Mouse (Mus musculus) kidney, embryonic 16.5 days (tissue): ENCODE measurements at regions not wholly inside any gene's neighbourhood (a gene's known extent, or its start where the extent isn't known, plus 50 kb on each side); places are given as distances from the start of the nearest gene placed in this dataset.

Source experiments
- ATAC-seq: fragments of 200-750 bp; cut with Nextera tagmentation; 2 replicates; pipeline ENCODE4 v1.8.0; 2017; ENCODE audit warnings: moderate TSS enrichment; ENCODE audit not compliant: low FRiP score, low TSS enrichment
- H3K27ac ChIP-seq: fragments of 300-500 bp; sonication (generic); 2 replicates; pipeline ENCODE4 v1.5.1; 2014; ENCODE audit warnings: low read length
- H3K27me3 ChIP-seq: fragments of 300-500 bp; sonication (generic); 2 replicates; pipeline ENCODE4 v1.6.1; 2014; ENCODE audit warnings: low read length, control low read depth, mixed read lengths; ENCODE audit not compliant: insufficient read depth
- H3K36me3 ChIP-seq: fragments of 300-500 bp; sonication (generic); 2 replicates; pipeline ENCODE4 v1.6.1; 2014; ENCODE audit warnings: low read length, control low read depth, mixed read lengths; ENCODE audit not compliant: insufficient read depth
- H3K4me1 ChIP-seq: fragments of 300-500 bp; sonication (generic); 2 replicates; pipeline ENCODE4 v1.6.1; 2014; ENCODE audit warnings: low read length, control low read depth, mixed read lengths; ENCODE audit not compliant: insufficient read depth
- H3K4me2 ChIP-seq: fragments of 300-500 bp; sonication (generic); replicated peaks from 2 replicates; pipeline ENCODE4 v1.6.1; 2014; ENCODE audit warnings: low read depth, low read length
- H3K4me3 ChIP-seq: fragments of 300-500 bp; sonication (generic); 2 replicates; pipeline ENCODE4 v1.5.1; 2014; ENCODE audit warnings: mild to moderate bottlenecking, low read length
- H3K9ac ChIP-seq: fragments of 300-500 bp; sonication (generic); replicated peaks from 2 replicates; pipeline ENCODE4 v1.6.1; 2014; ENCODE audit warnings: low read length
- H3K9me3 ChIP-seq: fragments of 300-500 bp; sonication (generic); 2 replicates; pipeline ENCODE4 v1.6.1; 2016; ENCODE audit warnings: low read length, control low read depth
- WGBS: fragments of 180-500 bp; shearing (Covaris S2); extraction: QIAGEN DNeasy Blood & Tissue Kit; methylation state at CpG from one replicate; pipeline ENCODE4 v1.1.7; 2014; 5-methylcytosine and 5-hydroxymethylcytosine counted together

- Histone ChIP-seq H3K4me2 (no peak overlapping the region), H3K9ac (no peak overlapping the region), H3K36me3 (no peaks in the 10 kb centered on the region), H3K9me3 (no peaks in the 10 kb centered on the region), H3K4me3 (no peak overlapping the region), H3K27ac (no peak overlapping the region), H3K27me3 (no peaks in the 10 kb centered on the region), H3K4me1 (no peaks in the 10 kb centered on the region)
- WGBS: 67% methylated on average over 8 of the region's 8 CpGs
- ATAC-seq: 0 out of 2 replicates have a peak, but pooled peaks have one; percentile 6
Measured at GRCm38 (mm10) chr2:169142224-169142623, 186.8 kb upstream of the Zfp64 start.

GRCm38 (mm10) chr2:169133855-169134254 lies 178.5 kb upstream of the Zfp64 start:
- Histone ChIP-seq H3K4me2 (no peak overlapping the region; the same call in 1 of the 2 replicates), H3K9me3 (peaks cover 6% of the 10 kb centered on the region; the same call in 1 of the 2 replicates), H3K27me3 (no peaks in the 10 kb centered on the region), H3K36me3 (no peaks in the 10 kb centered on the region), H3K27ac (no peak overlapping the region), H3K9ac (no peak overlapping the region), H3K4me1 (0 out of 2 replicates have a peak, but pooled peaks cover 4% of the 10 kb centered on the region), H3K4me3 (no peak overlapping the region)
- 12% methylated on average over 15 of the region's 15 CpGs for WGBS
- no peak for ATAC-seq

- Histone ChIP-seq H3K36me3 (no peaks in the 10 kb centered on the region), H3K9ac (no peak overlapping the region), H3K9me3 (peaks cover 13% of the 10 kb centered on the region), H3K27ac (no peak overlapping the region), H3K27me3 (no peaks in the 10 kb centered on the region), H3K4me3 (no peak overlapping the region), H3K4me2 (no peak overlapping the region), H3K4me1 (no peaks in the 10 kb centered on the region)
- WGBS: 88% methylated on average over 10 of the region's 10 CpGs
- no peak for ATAC-seq
Measured at GRCm38 (mm10) chr2:169125476-169125875, 170.1 kb upstream of the Zfp64 start.

GRCm38 (mm10) chr2:169122887-169123286 lies 167.5 kb upstream of the Zfp64 start:
- 88% methylated on average over 7 of the region's 7 CpGs for WGBS
- Histone ChIP-seq H3K4me2 (no peak overlapping the region), H3K4me3 (no peak overlapping the region), H3K27me3 (no peaks in the 10 kb centered on the region), H3K9ac (no peak overlapping the region), H3K27ac (no peak overlapping the region), H3K4me1 (no peaks in the 10 kb centered on the region), H3K9me3 (peaks cover 13% of the 10 kb centered on the region), H3K36me3 (no peaks in the 10 kb centered on the region)
- ATAC-seq: no peak

GRCm38 (mm10) chr2:169116841-169117240 lies 161.5 kb upstream of the Zfp64 start:
- Histone ChIP-seq H3K9me3 (no peaks in the 10 kb centered on the region), H3K27me3 (no peaks in the 10 kb centered on the region; the same call in 1 of the 2 replicates), H3K9ac (no peak overlapping the region), H3K36me3 (no peaks in the 10 kb centered on the region), H3K4me1 (no peaks in the 10 kb centered on the region), H3K4me2 (no peak overlapping the region), H3K27ac (no peak overlapping the region), H3K4me3 (no peak overlapping the region)
- ATAC-seq: no peak
- WGBS: 63% methylated on average over 10 of the region's 10 CpGs

- WGBS: 92% methylated on average over 4 of the region's 4 CpGs
- ATAC-seq: no peak
- Histone ChIP-seq H3K4me1 (no peaks in the 10 kb centered on the region), H3K4me3 (no peak overlapping the region), H3K4me2 (no peak overlapping the region), H3K9me3 (peaks cover 4% of the 10 kb centered on the region; the same call in 1 of the 2 replicates), H3K36me3 (no peaks in the 10 kb centered on the region), H3K27me3 (no peaks in the 10 kb centered on the region), H3K9ac (no peak overlapping the region), H3K27ac (no peak overlapping the region)
Measured at GRCm38 (mm10) chr2:169109044-169109443, 153.7 kb upstream of the Zfp64 start.

- 45% methylated on average over 10 of the region's 10 CpGs for WGBS
Measured at GRCm38 (mm10) chr2:169108037-169108436, 152.7 kb upstream of the Zfp64 start.

GRCm38 (mm10) chr2:169101506-169102261 lies 146.3 kb upstream of the Zfp64 start:
- H3K9me3 ChIP-seq: peaks cover 13% of the 10 kb centered on the region
- no peaks in the 10 kb centered on the region for H3K36me3 ChIP-seq
- WGBS: 87% methylated on average over 13 of the region's 13 CpGs
- H3K4me2 ChIP-seq: no peak overlapping the region
- H3K27ac ChIP-seq: no peak overlapping the region
- H3K4me1 ChIP-seq: no peaks in the 10 kb centered on the region
- H3K27me3 ChIP-seq: no peaks in the 10 kb centered on the region
- no peak for ATAC-seq
- no peak overlapping the region for H3K9ac ChIP-seq
- H3K4me3 ChIP-seq: no peak overlapping the region

More at GRCm38 (mm10) chr2:169108037-169108436, 152.7 kb upstream of the Zfp64 start:
- H3K4me1 ChIP-seq: no peaks in the 10 kb centered on the region
- no peaks in the 10 kb centered on the region for H3K27me3 ChIP-seq
- no peak for ATAC-seq
- H3K4me2 ChIP-seq: no peak overlapping the region
- H3K9me3 ChIP-seq: peaks cover 4% of the 10 kb centered on the region; the same call in 1 of the 2 replicates
- H3K9ac ChIP-seq: no peak overlapping the region
- H3K27ac ChIP-seq: no peak overlapping the region
- no peak overlapping the region for H3K4me3 ChIP-seq
- H3K36me3 ChIP-seq: no peaks in the 10 kb centered on the region

GRCm38 (mm10) chr2:169100516-169100915 lies 145.1 kb upstream of the Zfp64 start:
- Histone ChIP-seq H3K27me3 (no peaks in the 10 kb centered on the region), H3K36me3 (no peaks in the 10 kb centered on the region), H3K27ac (no peak overlapping the region), H3K4me1 (0 out of 2 replicates have a peak, but pooled peaks cover 3% of the 10 kb centered on the region), H3K9me3 (peaks cover 13% of the 10 kb centered on the region), H3K4me3 (no peak overlapping the region), H3K4me2 (no peak overlapping the region), H3K9ac (no peak overlapping the region)
- 63% methylated on average over 8 of the region's 10 CpGs for WGBS
- ATAC-seq: no peak

GRCm38 (mm10) chr2:169099678-169100077 lies 144.3 kb upstream of the Zfp64 start:
- Histone ChIP-seq H3K36me3 (no peaks in the 10 kb centered on the region), H3K27me3 (no peaks in the 10 kb centered on the region), H3K4me3 (no peak overlapping the region), H3K9me3 (peaks cover 20% of the 10 kb centered on the region), H3K27ac (no peak overlapping the region), H3K4me1 (0 out of 2 replicates have a peak, but pooled peaks cover 3% of the 10 kb centered on the region), H3K4me2 (no peak overlapping the region), H3K9ac (no peak overlapping the region)
- ATAC-seq: no peak
- WGBS: 76% methylated on average over 12 of the region's 12 CpGs
